Mouse (Mus musculus) ES-E14 (cell line): ENCODE data around the gene Triap1.

Experiments
- CHD2 ChIP-seq: IDR thresholded peaks from 2 replicates; pipeline ENCODE4 v1.6.1; 2014; ENCODE audit warnings: mild to moderate bottlenecking, low read depth, low read length, inconsistent platforms
- HCFC1 ChIP-seq: IDR thresholded peaks from 2 replicates; pipeline ENCODE4 v1.6.1; 2012; ENCODE audit warnings: low read length, inconsistent platforms, borderline replicate concordance; ENCODE audit not compliant: insufficient read depth
- MAFK ChIP-seq: IDR thresholded peaks from 2 replicates; pipeline ENCODE4 v1.6.1; 2014; ENCODE audit warnings: mild to moderate bottlenecking, low read depth, low read length, inconsistent platforms; ENCODE audit not compliant: insufficient read depth
- ZC3H11A ChIP-seq: IDR thresholded peaks from 2 replicates; pipeline ENCODE4 v1.6.1; 2012; ENCODE audit warnings: low read depth, mild to moderate bottlenecking, inconsistent platforms, low read length, borderline replicate concordance
- ZNF384 ChIP-seq: IDR thresholded peaks from 2 replicates; pipeline ENCODE4 v1.6.1; 2012; ENCODE audit warnings: low read depth, low read length, inconsistent platforms

DNA sequence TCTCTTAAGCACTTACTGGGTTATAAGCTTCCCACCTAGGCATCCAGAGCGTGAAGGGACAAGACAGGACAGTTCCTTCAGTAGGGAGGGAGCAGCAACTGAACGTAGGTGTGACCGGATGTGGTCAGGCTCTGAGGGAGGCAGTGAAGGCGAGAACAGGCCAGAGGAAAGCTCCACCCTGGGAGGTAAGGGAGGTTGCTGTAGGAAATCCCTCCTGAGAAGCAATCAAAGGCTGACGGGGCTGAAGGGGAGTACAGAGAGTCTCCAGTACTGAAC is 27.4 kb upstream of the Triap1 start:
- no peak for TF ChIP-seq ZNF384
- TF ChIP-seq ZC3H11A = no peak
- no peak for TF ChIP-seq CHD2
- no peak for TF ChIP-seq HCFC1
- no peak for TF ChIP-seq MAFK
